Mouse (Mus musculus) ovary, postnatal 36 days (tissue): ENCODE data around the gene Itpr1.
A peak's percentile ranks its signal among the peaks of the same experiment; 100 is the strongest.

Source experiments
- DNase-seq: peaks from one replicate; pipeline ENCODE4 v3.0.0; 2022; ENCODE audit warnings: low spot score, mixed read lengths

Itpr1 gene

DNA sequence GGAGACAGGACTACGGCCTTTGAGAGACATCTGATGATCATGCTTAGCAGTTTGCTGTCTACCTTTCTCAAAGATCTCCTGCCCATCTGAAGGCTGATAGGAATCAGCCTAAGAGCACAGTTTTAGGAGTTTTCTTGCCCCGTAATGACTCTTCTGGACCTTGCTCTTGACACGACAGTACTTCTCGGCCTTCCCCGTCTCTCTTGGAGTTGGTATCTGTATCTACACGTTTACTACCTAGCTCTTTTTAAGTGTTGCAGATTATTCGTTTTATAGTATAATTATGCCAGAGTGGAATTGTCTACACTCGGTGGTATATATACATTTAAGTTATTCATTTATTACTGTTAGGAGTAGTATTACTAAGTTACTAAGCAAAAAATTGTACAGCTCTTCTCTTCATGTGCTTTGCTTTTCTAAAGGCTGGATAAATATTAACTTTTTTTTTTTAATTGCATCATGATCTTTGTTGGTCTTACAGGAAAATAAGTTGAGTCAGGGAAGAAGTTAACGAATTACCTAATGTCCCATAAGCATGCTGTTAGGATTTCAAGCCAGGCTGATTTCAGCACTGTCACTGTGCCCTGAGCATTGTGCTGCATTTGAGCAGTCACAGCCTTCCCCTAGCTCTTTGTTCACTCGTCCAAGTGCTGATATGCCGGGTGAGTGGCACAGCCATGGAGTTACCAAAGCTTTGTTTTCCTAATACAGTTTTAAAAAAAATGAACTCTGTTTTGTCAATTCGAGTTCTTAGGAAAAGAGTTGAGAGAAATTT, 64.9 kb downstream of the Itpr1 start:
- DNase-seq: no peak

GRCm38 (mm10) chr6:108278826-108279630, 66.1 kb downstream of the Itpr1 start:
- DNase-seq: no peak

DNA sequence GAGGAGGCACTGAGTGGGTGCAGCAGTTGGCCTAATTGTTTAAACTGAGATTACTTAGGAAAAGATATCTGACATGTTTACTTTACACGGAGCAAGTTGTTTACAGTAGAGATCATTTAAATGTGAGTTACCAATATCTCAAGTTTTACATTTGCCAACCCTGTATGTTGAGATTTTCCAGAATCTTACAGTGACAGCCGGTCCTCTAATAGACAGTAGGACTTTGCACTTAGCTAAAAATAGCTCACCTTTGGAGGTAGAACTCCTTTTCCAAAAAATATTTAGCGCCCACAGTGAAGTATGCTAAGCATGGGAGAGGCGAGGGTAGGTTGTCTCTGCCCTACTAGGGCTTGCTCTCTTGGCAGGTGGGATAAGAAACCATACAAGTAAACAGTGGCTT, 69.2 kb downstream of the Itpr1 start:
- DNase-seq: no peak

DNA sequence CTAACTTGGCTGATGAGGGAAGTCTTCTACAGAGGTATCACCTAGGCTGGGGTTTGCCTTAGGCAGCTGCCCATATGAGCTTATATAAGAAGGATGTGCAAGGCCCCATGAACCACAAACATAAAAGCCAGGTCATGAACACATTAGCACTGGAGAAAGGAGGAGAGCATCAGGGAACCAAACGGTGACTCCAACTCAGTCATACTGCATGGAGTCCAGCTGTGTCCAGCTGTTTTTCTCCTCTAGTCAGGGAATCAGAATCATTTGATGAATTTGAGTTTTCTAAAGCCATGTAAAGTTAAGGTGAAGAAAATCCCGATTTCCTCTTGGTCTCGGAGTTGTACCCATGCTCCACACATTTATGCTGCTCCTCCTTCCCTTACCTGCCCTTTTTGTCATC, 69.7 kb downstream of the Itpr1 start:
- DNase-seq: no peak

- no peak for DNase-seq
Measured at GRCm38 (mm10) chr6:108284688-108285087, 71.8 kb downstream of the Itpr1 start.

DNA sequence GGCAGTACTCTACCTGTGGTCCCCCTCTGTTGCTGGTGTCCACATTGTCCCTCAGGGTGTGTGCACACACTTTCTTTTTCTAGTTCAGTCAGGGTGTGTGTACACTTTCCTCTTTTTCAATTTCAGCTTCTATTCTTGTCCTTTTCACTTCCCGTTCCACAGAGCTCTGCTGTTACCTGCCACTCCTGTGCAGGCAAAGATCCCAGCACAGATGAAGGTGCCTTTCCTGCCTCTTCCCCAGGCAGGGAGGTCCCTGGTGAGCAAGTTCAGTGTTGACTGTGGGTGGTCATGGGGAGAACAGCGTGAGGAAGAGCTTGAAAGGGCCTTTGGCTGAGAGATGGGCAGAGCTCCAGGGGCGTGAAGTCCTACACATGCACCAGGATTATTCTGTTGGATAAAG, 76.1 kb downstream of the Itpr1 start:
- no peak for DNase-seq

GRCm38 (mm10) chr6:108290978-108291377, 78.1 kb downstream of the Itpr1 start:
- DNase-seq: no peak

DNA sequence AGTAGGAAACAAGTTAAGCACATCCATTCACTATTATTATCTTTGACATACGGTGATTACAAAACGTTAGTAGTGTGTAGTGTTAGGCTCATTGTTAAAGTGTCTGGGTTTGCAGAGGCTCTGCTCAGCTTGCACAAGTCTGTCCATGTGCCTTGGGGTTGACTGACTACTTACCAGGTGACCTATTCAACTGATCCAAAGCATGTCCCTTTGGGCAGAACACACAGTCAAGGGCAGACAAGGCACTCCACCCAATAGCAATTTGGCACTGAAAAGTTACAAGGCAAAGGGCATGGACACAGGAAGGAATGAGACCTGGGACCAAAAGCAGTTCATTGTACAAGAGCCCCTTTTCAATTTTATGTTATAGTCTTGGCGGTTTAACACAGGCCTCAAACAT, 78.7 kb downstream of the Itpr1 start:
- no peak for DNase-seq

GRCm38 (mm10) chr6:108301856-108302255, 89.0 kb downstream of the Itpr1 start:
- no peak for DNase-seq

DNA sequence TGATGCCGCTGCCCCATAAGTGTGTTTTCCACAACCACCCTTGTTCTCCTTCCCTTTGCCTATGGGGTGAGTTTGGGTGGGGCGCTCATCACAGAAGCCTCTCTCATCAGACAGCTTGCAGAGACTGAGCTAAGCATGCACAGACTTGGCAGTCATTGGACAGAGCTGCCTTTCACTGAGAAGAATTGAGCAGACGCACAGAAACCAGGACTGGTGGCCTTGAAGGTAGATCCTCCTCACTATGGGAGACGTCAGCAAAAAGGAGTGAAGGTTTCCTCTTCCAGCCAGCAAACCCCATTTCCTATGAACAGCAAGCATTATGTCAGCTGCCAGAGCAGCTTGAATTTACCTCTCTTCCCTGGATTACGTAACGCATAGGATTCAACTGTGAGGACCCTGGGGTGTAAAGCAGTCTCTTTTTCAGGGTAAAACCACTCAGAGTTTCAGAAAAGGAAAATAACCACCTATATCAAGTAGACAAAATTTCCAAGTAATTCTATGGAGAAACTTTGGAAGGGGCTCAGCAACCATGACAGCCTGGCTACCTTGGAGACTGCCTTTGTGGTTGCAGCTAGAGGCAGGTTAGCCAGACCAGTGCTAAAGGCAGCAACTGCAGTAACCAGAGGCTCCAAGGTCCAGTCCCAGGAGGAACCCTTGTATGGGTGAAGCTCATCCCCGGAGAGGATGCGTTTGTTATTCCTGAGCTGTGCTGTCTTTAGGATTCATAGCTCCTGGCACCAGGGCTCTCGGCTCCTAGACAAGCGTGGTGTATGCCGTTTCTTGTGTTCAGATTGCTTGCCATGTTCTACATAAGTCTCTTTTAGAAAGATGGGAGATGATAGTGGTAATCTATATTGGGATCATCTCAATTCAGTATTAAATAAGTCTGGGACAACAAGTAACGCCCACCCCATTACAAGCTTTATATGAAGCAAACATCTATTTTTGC, 91.0 kb downstream of the Itpr1 start:
- DNase-seq: no peak

GRCm38 (mm10) chr6:108305171-108305779, 92.4 kb downstream of the Itpr1 start:
- no peak for DNase-seq

DNA sequence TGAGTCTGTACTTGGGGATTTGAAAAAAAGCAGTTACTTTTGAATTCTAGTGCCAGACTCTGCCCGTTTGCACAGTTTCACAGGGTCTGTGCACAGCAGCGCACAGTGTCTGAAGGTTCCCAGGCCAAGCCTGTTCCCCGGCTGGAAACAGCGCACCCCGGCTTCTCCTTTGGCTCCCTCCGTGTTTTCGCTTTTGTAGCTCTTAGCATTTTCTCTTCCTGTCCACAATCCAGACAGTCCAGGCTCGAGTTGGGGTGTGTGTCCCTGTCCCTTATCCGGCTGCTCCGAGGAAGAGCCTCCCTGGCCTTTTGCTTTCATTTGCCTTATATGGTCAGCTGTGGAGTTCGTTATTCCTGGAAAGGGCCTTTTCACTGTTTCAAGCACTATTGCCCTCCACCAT, 93.3 kb downstream of the Itpr1 start:
- peak; percentile 54 for DNase-seq

GRCm38 (mm10) chr6:108306910-108307584, 94.2 kb downstream of the Itpr1 start:
- DNase-seq: no peak

GRCm38 (mm10) chr6:108307770-108308169, 94.9 kb downstream of the Itpr1 start:
- no peak for DNase-seq

GRCm38 (mm10) chr6:108309391-108310182, 96.7 kb downstream of the Itpr1 start:
- DNase-seq: no peak

- DNase-seq: no peak
Measured at GRCm38 (mm10) chr6:108313056-108313455, 100.2 kb downstream of the Itpr1 start.

- no peak for DNase-seq
Measured at GRCm38 (mm10) chr6:108313997-108314396, 101.1 kb downstream of the Itpr1 start.

DNA sequence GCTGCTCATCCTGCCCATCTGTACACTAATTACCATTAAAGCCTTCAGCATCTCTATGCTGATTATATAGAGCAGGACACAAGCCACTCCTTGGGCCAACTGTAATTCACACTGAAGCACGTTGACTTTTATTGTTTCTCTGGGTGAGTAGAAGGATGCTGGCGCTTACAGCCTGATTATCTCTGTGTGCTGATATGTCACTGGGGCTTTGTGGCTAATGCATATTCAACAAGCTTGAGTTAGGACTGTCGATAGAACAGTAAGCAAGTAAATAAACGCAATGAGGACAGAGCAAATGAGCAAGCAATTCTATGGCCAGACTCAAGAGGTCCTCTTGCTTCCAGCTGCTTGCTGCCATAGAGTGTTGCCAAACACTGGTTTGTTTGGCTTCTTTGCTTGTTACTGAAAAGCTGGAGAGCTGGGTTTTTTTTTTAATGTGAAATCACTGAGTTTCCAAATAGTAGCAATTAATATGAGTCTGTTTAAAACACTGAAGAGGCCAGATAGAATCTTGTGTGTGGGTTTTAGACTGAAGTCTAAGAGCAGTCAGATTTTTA, 103.5 kb downstream of the Itpr1 start:
- no peak for DNase-seq

DNA sequence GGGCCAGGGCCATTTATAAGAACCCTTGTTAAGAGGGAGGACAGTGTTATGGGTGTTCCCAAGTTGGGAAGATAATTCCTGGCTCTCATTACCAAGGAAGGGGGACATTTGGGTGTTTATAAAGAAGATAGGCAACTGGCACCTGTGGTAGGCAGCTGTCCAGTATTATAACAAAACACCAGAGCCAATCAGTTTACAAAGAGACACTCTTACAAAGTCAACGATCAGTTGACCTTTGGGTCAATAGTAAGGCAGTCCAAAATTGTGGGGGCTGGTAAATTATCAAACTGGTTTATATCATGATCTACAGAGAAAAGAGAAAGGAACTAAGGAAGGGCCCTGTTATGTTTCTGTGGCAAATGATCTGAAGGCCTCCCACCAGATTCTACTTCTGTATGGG, 104.1 kb downstream of the Itpr1 start:
- DNase-seq: no peak

- no peak for DNase-seq
Measured at GRCm38 (mm10) chr6:108321653-108322052, 108.8 kb downstream of the Itpr1 start.
